Mouse (Mus musculus): ENCODE measurements around the gene Cbx1. TPM values are rescaled to one million over a fixed set of nuclear protein-coding genes. Genes with fewer than 3 reads are reported as not detected.

The Cbx1 gene
- total RNA-seq, 2 experiments from 2014 or later, result 36.6 to 39.0 TPM

Small RNA genes within 50 kb of the gene (microRNA-seq; reads per million reads assigned to microRNA genes)
- gene Mir152, result 295 reads per million, percentile 69 among the genes with 10 or more reads in this experiment

Other genes starting within 250 kb of the Cbx1 start
- gene Snx11, start 11.6 kb upstream of the Cbx1 start, total RNA-seq (2021), result 10 to 100 TPM; 12.1 to 13.4 TPM
- gene Nfe2l1, start 40.8 kb downstream of the Cbx1 start, total RNA-seq (2021), result 100 to 1,000 TPM; 346 to 370 TPM
- 10 to 100 TPM; 33.4 to 37.5 TPM for gene Copz2, start 60.7 kb downstream of the Cbx1 start, total RNA-seq (2021)
- gene Cdk5rap3, start 127.4 kb downstream of the Cbx1 start, total RNA-seq (2021), result 10 to 100 TPM; 21.6 to 23.2 TPM
- gene Prr15l, start 139.0 kb downstream of the Cbx1 start, total RNA-seq (2021), result 1 to 10 TPM; 1.7 to 2.3 TPM
- 10 to 100 TPM; 11.3 to 12.9 TPM for gene Pnpo, start 154.9 kb downstream of the Cbx1 start, total RNA-seq (2021)
- gene Sp2, start 193.8 kb downstream of the Cbx1 start, total RNA-seq (2021), result 10 to 100 TPM in 1 of 2 experiments, 1 to 10 TPM in 1; 9.8 to 11.6 TPM
- under 1 TPM; 0.11 to 0.29 TPM for gene Sp6, start 224.3 kb downstream of the Cbx1 start, total RNA-seq (2021)
- 10 to 100 TPM; 11.9 to 13.2 TPM for gene Scrn2, start 240.8 kb downstream of the Cbx1 start, total RNA-seq (2021)